Mouse (Mus musculus): ENCODE results near the gene Slc7a8. TPM values are rescaled to one million over a fixed set of nuclear protein-coding genes. Genes with fewer than 3 reads are reported as not detected.

The Slc7a8 gene
- polyA plus RNA-seq, 1 experiment, result 352 TPM

DNA sequence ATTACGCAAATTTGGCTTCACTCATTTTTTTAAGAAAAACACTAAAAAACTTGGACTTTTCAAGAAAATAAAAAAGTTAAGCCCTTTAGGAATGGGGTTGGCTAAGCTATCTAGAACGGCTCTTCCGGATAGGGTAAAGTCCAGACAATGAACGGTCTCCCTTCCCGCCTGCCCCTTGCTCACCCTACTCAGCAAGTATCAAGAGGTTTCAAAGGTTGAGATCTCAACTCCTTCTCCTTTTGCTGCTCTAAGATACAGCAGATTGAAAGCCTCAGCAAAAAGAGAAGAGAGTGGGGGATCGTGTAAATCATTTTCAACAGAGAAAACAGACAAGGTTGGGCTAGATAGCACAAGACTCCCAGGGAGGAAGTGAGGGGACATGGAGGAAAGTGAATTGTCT is 1.2 kb upstream of the Slc7a8 start:
- H3K4me1 ChIP-seq (ENCODE audit: control insufficient read depth, insufficient read depth, low read length), result peaks cover 4% of the 10 kb centered on the region; the same call in 1 of the 2 replicates
- WGBS, result 72% methylated on average over 6 of the region's 6 CpGs
- peak; percentile 83 for DNase-seq
- no peaks in the 10 kb centered on the region for H3K27me3 ChIP-seq (replicated peaks; ENCODE audit: control insufficient read depth, insufficient read depth, low read length)
- H3K4me3 ChIP-seq (ENCODE audit: insufficient read depth, low read depth, low read length), result no peak overlapping the region
- peak overlapping the region; percentile 65; the same call in 1 of the 2 replicates for H3K27ac ChIP-seq (ENCODE audit: insufficient read depth, low read depth, low read length)
- no peak for TF ChIP-seq CTCF (conservative IDR thresholded peaks at IDR 0.05; ENCODE audit: insufficient read depth, insufficient read length, low read depth, low read length)
- no peak for TF ChIP-seq POLR2A (IDR thresholded peaks at IDR 0.05; ENCODE audit: low read depth, low read length)
- no peaks in the 10 kb centered on the region for H3K36me3 ChIP-seq (ENCODE audit: control insufficient read depth, insufficient read depth, low read length)

DNA sequence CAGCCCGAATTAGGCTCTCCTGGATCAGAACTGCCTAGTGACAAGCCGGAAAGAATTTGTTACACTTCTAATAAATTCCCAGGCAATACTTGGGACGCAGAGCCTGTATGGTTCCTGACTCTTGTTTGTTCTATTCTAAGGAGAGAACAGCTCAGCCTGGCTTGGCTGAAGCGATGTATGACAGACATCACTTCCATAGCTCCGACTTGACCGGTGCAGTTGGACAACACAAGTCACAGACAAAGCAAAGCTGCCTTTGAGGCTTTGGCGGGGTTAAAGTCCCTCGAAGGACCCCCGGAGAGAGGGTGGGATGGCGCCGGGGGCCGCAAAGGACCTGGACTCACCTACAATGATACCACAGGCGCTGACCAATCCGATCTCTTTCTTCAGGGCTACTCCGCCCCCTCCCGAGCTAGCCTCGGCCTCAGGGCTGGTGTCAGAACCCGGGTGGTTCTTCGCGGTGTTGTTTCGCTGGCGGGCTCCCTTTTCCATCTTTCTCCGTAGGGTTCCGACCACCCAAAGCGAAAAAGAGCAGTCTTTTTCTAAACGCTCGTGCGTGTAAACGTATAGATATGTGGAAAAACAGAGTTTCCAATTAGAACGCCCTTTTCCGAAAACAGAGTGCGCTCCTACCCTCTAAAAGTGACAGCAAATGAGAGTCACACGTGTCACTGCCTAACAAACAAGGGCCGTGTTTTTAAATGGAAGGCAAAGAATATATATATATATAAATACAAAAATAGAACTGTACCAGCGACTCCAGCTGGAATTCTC is 723 bp downstream of the Slc7a8 start:
- no peaks in the 10 kb centered on the region for H3K36me3 ChIP-seq (ENCODE audit: control insufficient read depth, insufficient read depth, low read length)
- peaks cover 2% of the 10 kb centered on the region; the same call in 1 of the 2 replicates for H3K4me1 ChIP-seq (ENCODE audit: control insufficient read depth, insufficient read depth, low read length)
- H3K27ac ChIP-seq (ENCODE audit: insufficient read depth, low read depth, low read length), result peak overlapping the region; percentile 29; the same call in 1 of the 2 replicates
- H3K27me3 ChIP-seq (replicated peaks; ENCODE audit: control insufficient read depth, insufficient read depth, low read length), result no peaks in the 10 kb centered on the region
- TF ChIP-seq CTCF (conservative IDR thresholded peaks at IDR 0.05; ENCODE audit: insufficient read depth, insufficient read length, low read depth, low read length) (no peak), POLR2A (IDR thresholded peaks at IDR 0.05; ENCODE audit: low read depth, low read length) (no peak)
- H3K4me3 ChIP-seq (ENCODE audit: insufficient read depth, low read depth, low read length), result peak overlapping the region; percentile 50
- peak; percentile 81 for DNase-seq
- under 1% methylated on average over 35 of the region's 35 CpGs for WGBS

DNA sequence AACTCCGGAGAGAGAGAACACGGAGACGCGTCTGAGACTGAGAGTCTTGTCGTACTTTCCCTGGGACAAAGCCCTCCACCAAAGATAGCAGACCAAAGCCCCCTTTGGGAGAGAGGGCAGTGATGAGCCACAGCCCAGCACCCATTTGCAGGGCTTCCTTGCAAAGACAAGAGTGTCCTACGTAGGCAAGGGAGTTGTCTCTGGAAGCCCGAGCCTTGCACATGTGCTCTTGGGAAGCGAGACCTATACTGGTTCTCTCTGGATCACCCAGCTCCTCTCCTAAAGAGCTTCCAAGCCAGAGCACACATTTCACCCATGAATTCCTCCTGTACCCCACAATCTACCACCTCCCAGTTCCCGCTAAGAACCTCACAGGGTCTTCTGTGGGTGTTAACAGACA is 1.7 kb downstream of the Slc7a8 start:
- peak overlapping the region; percentile 36 for H3K4me3 ChIP-seq (ENCODE audit: insufficient read depth, low read depth, low read length)
- TF ChIP-seq POLR2A (IDR thresholded peaks at IDR 0.05; ENCODE audit: low read depth, low read length) (no peak), CTCF (conservative IDR thresholded peaks at IDR 0.05; ENCODE audit: insufficient read depth, insufficient read length, low read depth, low read length) (no peak)
- 55% methylated on average over 9 of the region's 9 CpGs for WGBS

DNA sequence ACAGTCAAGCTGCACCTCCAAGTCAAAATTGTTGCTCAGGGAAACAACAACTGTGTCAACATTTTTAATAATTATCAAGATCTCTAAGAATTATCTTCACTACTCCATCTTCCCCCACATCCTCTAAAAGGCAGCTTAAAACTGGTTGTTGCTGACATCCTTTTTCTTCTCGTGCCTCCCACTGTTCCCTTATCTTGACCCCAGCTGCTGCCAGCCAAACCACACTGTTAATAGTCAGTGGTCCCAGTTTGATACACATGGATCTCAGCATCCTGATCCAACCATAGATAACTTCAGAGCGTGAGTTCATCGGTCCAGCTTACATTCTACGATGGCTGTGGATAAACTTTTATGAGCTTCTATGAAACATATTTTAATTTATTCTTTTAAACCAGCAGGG is 3.9 kb downstream of the Slc7a8 start:
- Histone ChIP-seq H3K27me3 (replicated peaks; ENCODE audit: control insufficient read depth, insufficient read depth, low read length) (no peaks in the 10 kb centered on the region), H3K27ac (ENCODE audit: insufficient read depth, low read depth, low read length) (no peak overlapping the region), H3K36me3 (ENCODE audit: control insufficient read depth, insufficient read depth, low read length) (no peaks in the 10 kb centered on the region), H3K4me1 (ENCODE audit: control insufficient read depth, insufficient read depth, low read length) (peaks cover 2% of the 10 kb centered on the region; the same call in 1 of the 2 replicates), H3K4me3 (ENCODE audit: insufficient read depth, low read depth, low read length) (no peak overlapping the region)
- no peak for DNase-seq
- 65% methylated on average over 4 of the region's 4 CpGs for WGBS
- TF ChIP-seq POLR2A (IDR thresholded peaks at IDR 0.05; ENCODE audit: low read depth, low read length) (no peak), CTCF (conservative IDR thresholded peaks at IDR 0.05; ENCODE audit: insufficient read depth, insufficient read length, low read depth, low read length) (no peak)

More for the DNA sequence above, 1.7 kb downstream of the Slc7a8 start:
- Histone ChIP-seq H3K27ac (ENCODE audit: insufficient read depth, low read depth, low read length) (no peak overlapping the region), H3K4me1 (ENCODE audit: control insufficient read depth, insufficient read depth, low read length) (peaks cover 2% of the 10 kb centered on the region; the same call in 1 of the 2 replicates), H3K36me3 (ENCODE audit: control insufficient read depth, insufficient read depth, low read length) (no peaks in the 10 kb centered on the region), H3K27me3 (replicated peaks; ENCODE audit: control insufficient read depth, insufficient read depth, low read length) (no peaks in the 10 kb centered on the region)
- DNase-seq, result no peak

DNA sequence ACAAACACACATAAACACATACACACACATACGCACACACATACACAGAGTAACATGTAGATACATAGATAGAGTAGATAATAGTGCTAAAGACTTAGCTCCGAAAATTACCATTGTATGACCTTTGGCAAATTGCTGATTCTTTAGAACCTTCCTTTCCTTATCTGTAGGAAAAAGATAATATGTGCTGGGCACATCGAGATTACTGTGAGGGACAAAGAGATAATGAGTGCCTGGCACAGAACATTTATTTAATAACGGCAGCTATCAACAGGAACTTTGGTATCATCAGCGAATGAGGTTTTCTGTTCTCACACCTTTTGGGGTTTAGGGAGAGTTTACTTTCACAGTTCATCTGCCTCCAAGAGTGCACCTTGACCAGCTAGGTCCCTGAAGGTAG is 5.0 kb downstream of the Slc7a8 start:
- Histone ChIP-seq H3K27ac (ENCODE audit: insufficient read depth, low read depth, low read length) (no peak overlapping the region), H3K4me3 (ENCODE audit: insufficient read depth, low read depth, low read length) (no peak overlapping the region), H3K4me1 (ENCODE audit: control insufficient read depth, insufficient read depth, low read length) (peaks cover 2% of the 10 kb centered on the region; the same call in 1 of the 2 replicates), H3K27me3 (replicated peaks; ENCODE audit: control insufficient read depth, insufficient read depth, low read length) (no peaks in the 10 kb centered on the region), H3K36me3 (ENCODE audit: control insufficient read depth, insufficient read depth, low read length) (no peaks in the 10 kb centered on the region)
- 75% methylated on average over 5 of the region's 5 CpGs for WGBS
- no peak for DNase-seq
- no peak for TF ChIP-seq POLR2A (IDR thresholded peaks at IDR 0.05; ENCODE audit: low read depth, low read length)

DNA sequence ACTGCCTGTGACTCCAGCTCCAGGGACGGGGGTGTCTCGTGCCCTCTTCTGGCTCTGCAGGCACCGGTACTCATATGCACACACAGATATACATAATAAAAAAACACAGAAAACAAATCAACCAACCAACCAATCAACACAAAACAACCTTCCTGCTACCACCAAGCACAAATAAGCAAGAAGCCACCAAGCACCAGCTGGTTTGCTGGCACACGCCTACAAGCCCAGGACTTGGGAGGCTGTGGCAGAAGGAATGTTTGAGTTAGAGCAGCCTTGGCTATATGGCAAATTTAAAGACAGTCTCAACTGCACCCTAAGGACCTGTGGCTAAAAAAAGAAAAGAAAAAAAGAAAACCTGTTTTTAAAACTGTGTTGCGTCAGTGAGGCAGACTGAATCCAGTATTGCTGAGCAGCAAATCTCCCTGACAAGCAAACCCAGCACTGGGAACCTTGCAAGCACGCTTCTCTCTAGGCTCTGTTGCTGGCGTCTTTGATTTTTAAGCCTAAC is 6.2 kb downstream of the Slc7a8 start:
- DNase-seq, result no peak
- Histone ChIP-seq H3K36me3 (ENCODE audit: control insufficient read depth, insufficient read depth, low read length) (no peaks in the 10 kb centered on the region), H3K27me3 (replicated peaks; ENCODE audit: control insufficient read depth, insufficient read depth, low read length) (no peaks in the 10 kb centered on the region), H3K4me3 (ENCODE audit: insufficient read depth, low read depth, low read length) (no peak overlapping the region), H3K4me1 (ENCODE audit: control insufficient read depth, insufficient read depth, low read length) (peaks cover 2% of the 10 kb centered on the region; the same call in 1 of the 2 replicates), H3K27ac (ENCODE audit: insufficient read depth, low read depth, low read length) (no peak overlapping the region)
- 83% methylated on average over 7 of the region's 7 CpGs for WGBS
- TF ChIP-seq POLR2A (IDR thresholded peaks at IDR 0.05; ENCODE audit: low read depth, low read length), result no peak
- TF ChIP-seq CTCF (conservative IDR thresholded peaks at IDR 0.05; ENCODE audit: insufficient read depth, insufficient read length, low read depth, low read length), result no peak

DNA sequence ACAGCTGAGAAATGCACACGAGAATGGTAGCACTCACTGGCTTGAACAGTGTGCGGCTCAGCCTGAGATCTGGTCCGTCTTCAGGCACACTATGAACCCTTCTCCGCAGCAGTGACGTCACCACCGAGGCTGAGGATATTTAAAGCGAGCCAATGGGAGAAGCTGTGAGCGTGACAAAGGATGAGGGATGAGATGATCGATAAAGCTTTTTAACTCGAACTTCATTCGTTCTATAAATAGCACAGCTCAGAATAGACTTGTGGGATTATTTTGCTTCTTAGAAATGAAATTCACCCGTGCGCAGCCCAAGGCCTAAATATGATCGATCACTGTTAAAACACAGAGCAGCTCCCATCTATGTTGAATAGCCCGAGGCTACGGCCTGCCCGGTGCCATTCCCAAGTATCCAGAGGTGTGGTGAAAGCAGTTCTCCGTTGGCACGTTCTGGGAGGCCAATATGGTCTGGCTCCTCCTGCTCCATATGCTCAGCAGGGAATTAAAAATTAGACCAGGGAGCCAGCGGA is 9.4 kb downstream of the Slc7a8 start:
- 72% methylated on average over 20 of the region's 20 CpGs for WGBS
- Histone ChIP-seq H3K4me3 (ENCODE audit: insufficient read depth, low read depth, low read length) (no peak overlapping the region), H3K4me1 (ENCODE audit: control insufficient read depth, insufficient read depth, low read length) (no peaks in the 10 kb centered on the region; the same call in 1 of the 2 replicates), H3K27ac (ENCODE audit: insufficient read depth, low read depth, low read length) (no peak overlapping the region), H3K36me3 (ENCODE audit: control insufficient read depth, insufficient read depth, low read length) (no peaks in the 10 kb centered on the region), H3K27me3 (replicated peaks; ENCODE audit: control insufficient read depth, insufficient read depth, low read length) (no peaks in the 10 kb centered on the region)
- DNase-seq, result no peak
- TF ChIP-seq POLR2A (IDR thresholded peaks at IDR 0.05; ENCODE audit: low read depth, low read length), result no peak
- TF ChIP-seq CTCF (conservative IDR thresholded peaks at IDR 0.05; ENCODE audit: insufficient read depth, insufficient read length, low read depth, low read length), result no peak
